Mouse (Mus musculus): ENCODE results near the gene Carmil1.
A peak's percentile ranks its signal among the peaks of the same experiment; 100 is the strongest.

Gene Carmil1

GRCm38 (mm10) chr13:24260751-24261591 is 19.6 kb downstream of the Carmil1 start:
- no peak for DNase-seq (ENCODE audit: low read depth, low spot score)

DNA sequence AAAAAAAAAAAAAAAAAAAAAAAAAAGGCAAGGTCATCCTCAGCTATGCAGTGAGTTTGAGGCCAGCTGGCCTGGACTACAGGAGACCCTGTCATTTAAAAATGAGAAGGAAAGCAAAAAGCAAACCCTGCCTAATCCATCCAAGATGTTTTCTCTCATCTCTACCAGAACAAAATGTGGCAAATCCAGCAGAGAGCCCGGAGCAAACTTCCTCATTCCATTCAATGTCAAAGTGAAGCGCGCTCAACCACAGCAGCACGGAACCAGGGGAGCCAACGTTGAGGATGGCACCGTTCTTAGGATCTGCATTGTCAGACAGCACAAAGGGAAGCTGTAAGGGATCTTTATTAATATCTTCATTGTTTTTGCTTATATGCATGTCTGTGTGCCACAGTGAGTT is 22.8 kb downstream of the Carmil1 start:
- DNase-seq (ENCODE audit: low read depth, low spot score) = no peak

DNA sequence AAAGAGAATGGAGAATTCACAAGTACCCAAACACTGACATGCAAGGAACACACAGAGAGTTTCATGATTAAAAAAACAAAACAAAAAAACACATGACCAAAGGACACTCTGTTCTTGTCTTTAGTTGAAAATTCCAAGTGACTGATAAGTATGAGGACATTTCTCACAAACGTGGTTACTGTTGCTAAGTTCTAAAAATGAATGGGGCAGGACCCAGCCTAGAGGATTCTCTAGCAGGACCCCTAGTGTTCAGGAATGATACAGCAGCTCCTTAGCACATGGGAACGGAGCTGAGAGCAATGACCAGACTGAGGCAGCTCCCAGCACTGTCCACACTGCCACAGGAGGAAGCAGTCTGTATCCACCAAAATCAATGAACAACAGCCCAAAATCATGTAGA is 26.6 kb downstream of the Carmil1 start:
- DNase-seq (ENCODE audit: low read depth, low spot score) = peak; percentile 35

GRCm38 (mm10) chr13:24253551-24253950 is 27.0 kb downstream of the Carmil1 start:
- DNase-seq (ENCODE audit: low read depth, low spot score) = no peak

GRCm38 (mm10) chr13:24251236-24251635 is 29.4 kb downstream of the Carmil1 start:
- DNase-seq (ENCODE audit: low read depth, low spot score) = no peak

DNA sequence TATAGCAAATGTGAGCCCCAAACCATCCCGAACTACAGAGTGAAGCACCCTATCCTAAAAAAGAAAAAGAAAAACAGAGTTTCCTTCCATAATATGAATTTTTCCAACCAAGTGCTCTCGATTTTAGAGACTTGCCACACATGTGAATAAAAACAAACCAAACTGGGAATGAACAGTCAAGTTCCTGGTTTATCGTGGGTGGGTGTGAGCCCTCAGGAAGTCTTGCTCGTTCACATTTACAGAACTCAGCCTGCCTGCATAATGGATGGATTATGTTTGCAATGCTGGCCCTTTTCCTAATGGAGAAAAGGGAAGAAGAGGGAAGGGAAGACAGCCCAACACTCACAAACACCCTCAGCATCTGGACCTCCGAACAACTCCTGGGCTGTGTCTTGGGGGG is 32.7 kb downstream of the Carmil1 start:
- no peak for DNase-seq (ENCODE audit: low read depth, low spot score)

DNA sequence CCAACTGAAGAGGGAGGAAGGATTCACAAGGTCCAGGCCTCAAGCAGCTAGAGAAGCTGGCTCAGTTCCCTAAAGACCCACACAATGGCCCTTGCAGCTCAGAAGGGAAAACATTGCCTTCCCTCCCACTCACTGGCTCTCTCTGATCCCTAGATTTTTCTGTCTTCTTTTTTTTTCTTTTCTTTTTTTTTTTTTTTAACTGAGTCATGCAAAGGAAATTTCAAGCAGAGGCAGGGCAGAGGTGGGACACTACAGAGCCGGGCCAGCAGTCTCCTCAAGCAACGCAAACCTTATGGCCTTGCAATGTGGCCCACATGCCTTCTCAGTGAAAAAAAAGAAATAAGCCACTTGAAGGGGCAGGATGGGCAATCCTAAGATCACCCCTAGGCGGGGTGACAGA is 33.2 kb downstream of the Carmil1 start:
- no peak for DNase-seq (ENCODE audit: low read depth, low spot score)

DNA sequence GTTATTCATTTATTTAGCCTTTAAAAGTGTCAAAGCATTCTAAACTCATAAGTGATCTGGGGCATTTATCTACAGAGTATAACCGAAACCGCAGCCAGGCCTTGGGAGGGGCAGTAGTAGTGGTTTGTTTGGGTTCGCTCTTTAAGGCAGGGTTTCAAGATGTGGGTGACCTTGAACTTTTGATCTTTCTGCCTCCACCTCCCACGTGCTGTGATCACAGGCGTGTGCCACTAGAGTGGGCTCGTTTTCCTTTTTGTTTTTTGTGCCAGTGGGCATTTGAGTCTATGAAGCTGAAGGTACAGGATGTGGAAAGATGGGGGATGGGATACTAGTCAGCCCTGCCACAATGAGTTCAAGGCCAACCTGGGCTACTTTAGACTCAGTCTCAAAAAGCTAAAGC is 34.3 kb downstream of the Carmil1 start:
- no peak for DNase-seq (ENCODE audit: low read depth, low spot score)

GRCm38 (mm10) chr13:24244613-24245012 is 36.0 kb downstream of the Carmil1 start:
- no peak for DNase-seq (ENCODE audit: low read depth, low spot score)

GRCm38 (mm10) chr13:24243964-24244363 is 36.6 kb downstream of the Carmil1 start:
- no peak for DNase-seq (ENCODE audit: low read depth, low spot score)

GRCm38 (mm10) chr13:24242429-24243106 is 38.0 kb downstream of the Carmil1 start:
- DNase-seq (ENCODE audit: low read depth, low spot score) = no peak

GRCm38 (mm10) chr13:24241201-24241600 is 39.4 kb downstream of the Carmil1 start:
- DNase-seq (ENCODE audit: low read depth, low spot score) = no peak

GRCm38 (mm10) chr13:24240430-24240829 is 40.2 kb downstream of the Carmil1 start:
- no peak for DNase-seq (ENCODE audit: low read depth, low spot score)

DNA sequence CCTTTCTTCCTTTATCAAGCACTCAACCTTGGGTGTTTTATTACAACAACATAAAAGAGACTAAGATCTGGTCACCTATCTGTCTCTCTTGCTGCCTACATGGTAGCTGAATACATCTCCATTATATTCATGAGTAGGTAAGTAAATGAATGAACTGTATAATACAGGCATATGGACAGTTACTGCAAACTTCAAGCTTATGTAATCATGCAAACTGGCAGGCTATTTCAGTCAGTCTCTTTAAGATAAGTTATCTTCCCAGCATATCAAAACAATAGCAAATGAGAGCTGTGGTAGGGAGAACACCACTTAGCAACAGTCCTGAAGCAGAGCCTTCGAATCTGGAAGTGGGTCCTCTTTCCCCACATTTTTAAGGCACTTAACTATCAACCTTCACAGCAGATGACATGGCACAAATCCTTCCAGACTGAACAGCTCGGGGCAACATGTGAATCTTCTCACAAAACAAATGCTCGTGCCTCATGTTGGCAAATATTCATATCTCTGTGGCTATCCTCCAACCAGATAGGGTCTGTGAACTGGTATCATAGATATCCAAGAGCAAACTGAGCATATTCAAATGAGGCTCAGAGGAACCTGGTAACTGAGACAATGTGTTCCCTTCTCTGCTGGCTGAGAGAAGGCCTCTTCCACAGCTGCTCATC is 42.0 kb downstream of the Carmil1 start:
- DNase-seq (ENCODE audit: low read depth, low spot score) = no peak

DNA sequence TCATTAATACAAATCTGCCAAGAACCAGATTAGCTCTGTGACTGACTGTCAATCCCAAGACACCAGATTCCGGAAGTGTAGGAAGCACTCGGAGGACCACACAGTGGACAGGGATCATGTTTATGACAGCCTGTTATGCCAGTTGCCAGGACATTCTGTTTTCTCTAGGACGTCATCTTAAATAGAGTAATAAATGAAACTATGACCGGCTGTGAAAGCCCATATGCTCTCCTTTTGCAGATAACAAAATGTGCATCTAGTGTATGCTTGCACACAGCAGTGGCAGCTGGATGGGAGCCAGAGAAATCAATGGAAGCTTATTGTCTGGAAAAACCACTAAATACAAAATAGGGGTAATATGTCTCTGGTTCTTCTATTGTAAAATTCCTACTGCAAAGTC is 43.9 kb downstream of the Carmil1 start:
- no peak for DNase-seq (ENCODE audit: low read depth, low spot score)

- DNase-seq (ENCODE audit: low read depth, low spot score) = no peak
Measured at GRCm38 (mm10) chr13:24232750-24233149, 47.8 kb downstream of the Carmil1 start.

- no peak for DNase-seq (ENCODE audit: low read depth, low spot score)
Measured at GRCm38 (mm10) chr13:24231746-24232483, 48.7 kb downstream of the Carmil1 start.

GRCm38 (mm10) chr13:24231146-24231545 is 49.4 kb downstream of the Carmil1 start:
- DNase-seq (ENCODE audit: low read depth, low spot score) = peak; percentile 25

DNA sequence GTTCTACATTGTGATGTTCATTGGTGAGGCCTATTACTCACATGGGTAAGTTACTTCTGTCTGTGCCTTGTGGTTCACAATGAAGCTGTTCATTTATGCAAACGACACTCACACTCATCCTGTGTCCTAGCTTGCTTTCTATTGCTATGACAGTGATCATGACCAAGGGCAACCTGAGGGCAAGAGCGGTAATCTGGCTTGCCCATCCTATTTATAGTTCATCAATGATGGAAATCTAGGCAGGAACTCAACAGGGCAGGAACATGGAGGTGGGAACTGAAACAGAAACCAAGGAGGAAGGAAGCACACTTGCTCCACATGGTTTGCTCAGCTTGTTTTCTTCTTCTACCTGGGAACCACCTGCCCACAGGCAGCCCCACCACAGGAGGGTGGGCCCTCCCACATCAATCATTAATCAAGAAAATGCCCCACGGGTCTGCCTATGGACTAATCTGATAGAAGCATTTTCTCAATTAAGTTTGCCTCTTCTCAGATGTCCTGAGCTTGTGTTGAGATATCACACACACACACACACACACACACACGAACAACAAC is 50.0 kb downstream of the Carmil1 start:
- peak; percentile 48 for DNase-seq (ENCODE audit: low read depth, low spot score)

DNA sequence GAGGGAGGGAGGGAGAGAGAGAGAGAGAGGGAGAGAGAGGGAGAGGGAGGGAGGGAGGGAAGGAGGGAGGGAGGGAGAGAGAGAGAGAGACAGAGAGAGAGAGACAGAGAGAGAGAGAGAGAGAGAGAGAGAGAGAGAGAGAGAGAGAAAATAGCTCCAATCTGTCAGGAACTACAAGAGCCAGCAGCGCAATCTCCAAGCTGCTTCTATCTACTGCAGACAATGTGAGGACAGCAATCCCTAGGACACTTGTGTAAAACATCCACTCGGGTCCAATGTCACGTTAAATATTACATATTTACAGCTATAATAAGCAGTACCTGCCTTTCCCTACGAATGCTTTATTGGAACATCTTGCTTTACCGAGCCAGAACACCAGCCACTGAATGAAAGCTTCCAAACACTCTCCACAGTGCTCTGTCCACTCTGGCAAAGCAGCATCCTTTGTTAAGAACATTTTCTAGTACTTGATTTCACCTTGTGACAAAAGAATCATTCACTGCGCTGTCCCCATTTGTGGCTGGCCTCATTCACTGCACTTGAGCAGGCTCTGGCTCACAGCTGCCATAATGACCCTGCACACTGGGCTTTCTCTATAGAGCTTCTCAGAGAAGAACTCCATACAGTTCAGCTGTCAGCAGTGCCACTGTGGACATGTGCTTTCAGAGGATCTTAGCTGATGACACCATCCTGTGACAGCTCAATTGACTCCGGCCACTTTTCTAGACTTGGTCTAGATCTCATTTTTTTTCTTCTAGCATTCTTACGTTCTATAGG is 57.0 kb downstream of the Carmil1 start:
- no peak for DNase-seq (ENCODE audit: low read depth, low spot score)

All from A20 (cell line).